Mouse (Mus musculus) lung, postnatal 0 days (tissue): ENCODE data around the gene Cda.

ENCODE experiments used
- CTCF ChIP-seq: IDR thresholded peaks from 2 replicates; pipeline ENCODE4 v1.5.1; 2016; ENCODE audit warnings: antibody characterized with exemption, mild to moderate bottlenecking
- EP300 ChIP-seq: IDR thresholded peaks from 2 replicates; pipeline ENCODE4 v1.6.1; 2016; ENCODE audit warnings: antibody characterized with exemption, mild to moderate bottlenecking, control low read depth

DNA sequence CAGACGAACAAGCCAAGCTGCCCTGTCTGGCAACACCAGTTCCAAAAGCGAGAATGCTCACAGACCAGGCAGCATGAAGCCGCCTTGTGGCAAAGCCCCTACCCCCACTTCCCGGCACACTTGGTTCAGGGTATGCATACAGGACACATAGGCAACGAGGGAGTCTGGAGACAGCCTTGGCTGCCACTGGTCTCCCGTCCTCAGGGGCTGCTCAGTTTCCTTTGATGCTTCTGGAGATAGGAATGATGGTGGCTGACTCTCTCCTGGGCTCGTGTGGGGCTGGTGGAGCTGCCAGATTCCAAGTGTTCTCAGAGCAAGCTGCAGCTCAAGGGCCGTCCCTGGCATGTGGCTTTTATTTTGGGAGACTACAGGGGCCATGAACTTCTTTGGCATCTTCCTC is 26.4 kb downstream of the Cda start:
- TF ChIP-seq CTCF (no peak), EP300 (no peak)
